Mouse (Mus musculus) v-Abl transformed pro-B cells (cell line): Measurements from ENCODE around the gene Med25.

Experiments used
- in situ Hi-C, 2 experiments: fragments of 400-800 bp; cut with MboI; formaldehyde crosslinking; loops; one replicate each; pipeline ENCODE4 v1.15.1; 2025; ENCODE audit not compliant: unreplicated experiment in 2 of 2

Gene Med25

GRCm38 (mm10) chr7:44828706-44829105 is 63.8 kb downstream of the Med25 start:
- in situ Hi-C loops: loop anchor here in 1 of 2 experiments (5.0 kb wide), 1 partner anchor 106 kb away; no protein-coding TSS in a partner anchor

- in situ Hi-C loops: loop anchor here in 1 of 2 experiments (5.0 kb wide), 1 partner anchor 104 kb away; no protein-coding TSS in a partner anchor
Observed at GRCm38 (mm10) chr7:44826771-44827170, 65.7 kb downstream of the Med25 start.
